Mouse (Mus musculus): Measurements from ENCODE around the gene Upk1b.
A peak's percentile ranks its signal among the peaks of the same experiment; 100 is the strongest.
"Not testable (repeated sequence)": the region's sequence is repeated elsewhere in the genome, so short reads cannot be mapped to it uniquely, and the experiment has no call there.

Gene Upk1b

DNA sequence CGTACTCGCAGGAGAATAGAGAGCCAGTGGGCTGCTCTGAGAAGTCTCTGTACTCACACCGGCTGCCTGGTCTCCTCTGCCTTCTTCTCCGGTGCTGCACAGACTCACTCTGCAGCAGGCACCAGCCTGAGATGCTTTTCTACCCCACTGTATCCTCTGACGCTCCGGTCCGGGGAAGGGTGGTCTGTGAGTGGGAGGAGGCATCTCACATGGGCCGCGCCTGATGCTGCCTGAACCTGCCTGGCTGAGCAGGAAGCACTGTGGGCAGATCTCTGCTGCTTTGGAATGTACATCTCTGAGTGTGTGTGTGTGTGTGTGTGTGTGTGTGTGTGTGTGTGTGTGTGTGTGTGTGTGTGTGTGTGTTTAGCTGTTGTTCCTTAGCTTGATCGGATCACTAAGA is at the start of gene Upk1b:
TSS of gene Upk1b (minus strand) at position 238 of the 400 bp plus-strand sequence.
- peak; percentile 87 for DNase-seq

DNA sequence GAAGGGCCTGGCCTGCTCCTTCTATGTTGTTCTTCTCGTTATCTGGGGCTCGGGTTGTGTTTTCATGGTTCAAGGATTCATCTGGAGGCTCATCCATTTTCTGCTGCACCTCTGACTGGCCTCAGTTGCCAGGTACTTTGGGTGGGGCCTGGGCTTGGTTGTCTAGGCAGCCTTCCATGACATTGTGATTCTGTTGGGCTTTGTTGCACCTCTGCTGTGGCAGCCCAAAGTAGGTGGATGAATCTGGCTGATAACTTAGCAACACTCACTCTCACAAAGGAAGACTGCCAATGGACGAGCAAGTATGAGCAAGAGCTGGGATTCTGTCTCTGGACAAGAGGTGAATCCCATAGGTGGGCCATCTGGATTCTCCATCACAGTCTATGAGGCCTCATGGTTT is 28.5 kb upstream of the Upk1b start, which contains the start of gene 4930435E12Rik:
TSS of gene 4930435E12Rik (minus strand) at position 101 of the 400 bp plus-strand sequence.
- no peak for DNase-seq

DNA sequence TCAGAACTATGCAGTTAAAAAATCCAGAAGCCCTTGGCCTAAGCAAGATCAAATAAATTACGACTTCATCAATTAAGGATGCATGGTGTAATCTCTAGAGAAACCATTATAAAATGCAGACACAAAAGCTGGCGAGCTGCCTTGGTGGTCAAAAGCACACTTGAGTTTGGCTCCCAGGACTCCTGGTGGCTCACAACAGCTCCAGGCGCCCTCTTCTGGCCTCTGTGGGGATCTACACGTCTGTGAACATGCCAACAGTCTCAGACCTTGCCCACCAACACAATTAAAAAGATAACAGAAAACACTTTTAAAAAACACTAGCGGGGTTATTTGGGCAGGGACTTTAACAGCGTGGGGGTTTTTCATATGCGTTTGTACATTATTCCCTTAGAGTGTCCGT is 12.4 kb upstream of the Upk1b start:
- peak; percentile 95 for DNase-seq

DNA sequence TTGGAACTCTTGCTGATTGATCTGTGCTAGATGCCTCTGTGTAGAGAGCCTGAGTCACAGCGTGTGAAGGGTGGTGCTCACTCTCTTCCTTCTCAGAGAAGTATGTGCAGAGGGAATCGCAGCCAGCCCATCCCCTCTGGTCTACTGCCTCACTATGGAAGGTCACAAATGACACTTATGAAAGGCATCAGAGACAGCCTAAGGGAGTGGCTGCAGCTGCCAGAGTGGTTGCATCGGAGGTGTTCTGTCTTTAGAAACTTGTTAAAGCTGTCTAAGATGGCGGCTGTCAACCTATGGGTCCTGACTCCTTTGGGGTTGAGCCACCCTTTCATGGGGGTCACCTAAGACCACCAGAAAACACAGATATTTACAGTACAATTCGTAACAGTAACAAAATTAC is 10.1 kb upstream of the Upk1b start:
- no peak for DNase-seq

GRCm38 (mm10) chr16:38807796-38808195 is 7.7 kb upstream of the Upk1b start:
- not testable (repeated sequence) for DNase-seq

- DNase-seq, result peak; percentile 41
Observed at GRCm38 (mm10) chr16:38798957-38799450, 1.1 kb downstream of the Upk1b start.

GRCm38 (mm10) chr16:38793120-38793519 is 7.0 kb downstream of the Upk1b start:
- peak; percentile 85 for DNase-seq

- peak; percentile 9 for DNase-seq
Observed at GRCm38 (mm10) chr16:38789966-38790365, 10.2 kb downstream of the Upk1b start.

GRCm38 (mm10) chr16:38789016-38789415 is 11.1 kb downstream of the Upk1b start:
- peak; percentile 13 for DNase-seq

DNA sequence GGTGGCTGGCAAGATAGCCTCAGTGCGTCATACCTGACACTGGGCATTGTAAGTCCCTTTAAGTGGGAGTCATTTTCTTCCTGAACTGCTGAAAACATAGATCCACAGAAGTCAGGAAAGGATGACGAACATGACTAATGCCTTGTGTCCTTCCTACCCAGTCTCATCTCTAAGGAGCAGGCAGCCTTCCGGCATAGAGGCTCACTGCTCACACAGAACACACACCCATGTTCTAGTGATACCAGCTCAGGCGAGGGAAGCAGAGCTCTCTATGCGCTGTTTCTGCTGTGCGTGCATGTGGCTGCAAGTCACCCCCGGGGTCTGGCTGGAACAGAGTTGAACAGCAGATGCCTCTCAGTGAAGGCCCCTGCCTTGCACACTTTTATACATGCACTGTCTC is 14.8 kb downstream of the Upk1b start:
- DNase-seq, result peak; percentile 81

- DNase-seq, result peak; percentile 71
Observed at GRCm38 (mm10) chr16:38782524-38783067, 17.5 kb downstream of the Upk1b start.

DNA sequence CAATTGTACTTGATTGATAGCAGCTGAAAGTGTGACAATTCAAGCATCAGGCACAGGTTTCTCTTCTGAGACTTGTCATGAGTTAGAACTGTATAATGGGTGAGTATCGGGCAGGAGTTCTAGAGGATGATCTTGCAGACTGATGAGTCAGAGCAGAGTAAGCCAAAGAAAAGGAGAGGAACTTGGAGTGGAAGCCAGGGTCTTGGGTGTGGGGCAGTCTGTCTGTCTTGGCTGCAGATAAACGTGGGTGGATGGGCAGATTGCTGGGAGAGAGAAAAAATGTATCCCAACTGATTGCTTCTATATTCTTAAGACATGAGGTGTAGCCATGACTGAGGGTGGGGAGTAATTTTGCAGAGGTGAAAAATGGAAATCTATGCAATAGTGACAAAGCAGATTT is 18.2 kb downstream of the Upk1b start:
- DNase-seq, result peak; percentile 64

- no peak for DNase-seq
Observed at GRCm38 (mm10) chr16:38780960-38781572, 19.1 kb downstream of the Upk1b start.

- DNase-seq, result no peak
Observed at GRCm38 (mm10) chr16:38776342-38776741, 23.8 kb downstream of the Upk1b start.

- DNase-seq, result no peak
Observed at GRCm38 (mm10) chr16:38774964-38775746, 25.0 kb downstream of the Upk1b start.

DNA sequence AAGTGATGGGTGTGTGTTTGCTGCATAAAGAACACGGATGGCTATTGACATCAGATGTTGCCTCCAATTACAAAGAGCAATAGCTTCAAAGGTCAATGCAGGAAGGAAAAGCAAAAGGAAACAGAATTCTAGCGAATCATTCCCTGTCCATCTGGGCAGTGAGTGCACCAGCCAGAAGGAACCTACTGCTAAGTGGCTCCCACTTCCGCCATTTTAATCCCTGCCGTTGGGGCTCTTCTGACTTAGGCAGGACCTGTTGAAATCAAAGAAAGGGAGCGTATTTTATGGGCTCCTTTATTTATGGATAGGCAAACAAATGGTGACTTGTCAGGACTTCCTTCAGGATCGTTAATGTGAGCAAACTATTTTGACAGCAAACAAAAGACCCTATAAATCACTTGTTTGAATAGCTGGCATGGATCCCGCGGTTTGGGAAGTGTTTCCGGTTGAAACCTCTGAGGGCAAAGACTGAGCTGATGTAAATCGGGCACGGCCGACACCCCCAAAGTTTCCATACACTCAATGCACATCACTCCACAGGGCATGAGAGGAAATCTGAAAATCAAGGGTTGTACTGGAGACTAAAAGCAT is 27.1 kb downstream of the Upk1b start:
- no peak for DNase-seq

DNA sequence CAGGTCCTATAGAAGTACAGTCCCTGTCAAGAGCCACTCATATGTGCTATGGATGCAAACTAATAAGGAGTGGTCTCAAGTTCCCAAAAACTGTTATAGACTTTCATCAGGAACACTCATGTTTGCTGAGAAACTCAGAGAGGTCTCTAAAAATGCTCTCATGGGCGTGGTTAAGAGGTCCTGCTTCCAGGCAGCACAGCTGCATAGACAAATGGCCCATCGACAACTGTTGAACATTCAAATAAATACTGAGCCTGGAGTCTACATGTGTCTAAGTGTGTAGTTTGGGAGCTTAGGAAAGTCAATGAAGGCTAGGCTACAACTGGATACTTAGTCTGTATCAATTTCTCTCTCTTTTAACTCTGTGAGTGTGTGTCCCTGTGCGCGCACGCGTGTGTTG is 29.0 kb downstream of the Upk1b start:
- no peak for DNase-seq

DNA sequence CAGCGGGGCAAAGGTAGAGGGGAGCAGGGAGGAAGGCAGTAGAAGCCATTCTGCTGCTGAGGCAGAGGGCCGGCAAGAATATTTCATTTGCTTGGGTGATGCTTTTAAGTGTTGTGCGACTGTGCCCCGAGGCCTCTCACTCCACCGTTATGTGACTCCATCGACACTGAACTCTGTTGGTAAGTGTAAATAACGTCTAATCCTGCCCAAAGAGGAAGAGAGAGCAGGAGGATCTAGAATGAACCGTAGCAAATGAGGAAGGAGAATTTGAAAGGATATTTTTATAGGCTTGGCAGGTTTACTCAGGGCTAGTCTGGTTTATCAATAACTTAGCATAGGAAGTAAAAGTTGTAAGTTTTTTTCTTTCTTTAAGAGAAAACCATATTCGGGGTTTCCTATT is 30.6 kb downstream of the Upk1b start:
- no peak for DNase-seq

DNA sequence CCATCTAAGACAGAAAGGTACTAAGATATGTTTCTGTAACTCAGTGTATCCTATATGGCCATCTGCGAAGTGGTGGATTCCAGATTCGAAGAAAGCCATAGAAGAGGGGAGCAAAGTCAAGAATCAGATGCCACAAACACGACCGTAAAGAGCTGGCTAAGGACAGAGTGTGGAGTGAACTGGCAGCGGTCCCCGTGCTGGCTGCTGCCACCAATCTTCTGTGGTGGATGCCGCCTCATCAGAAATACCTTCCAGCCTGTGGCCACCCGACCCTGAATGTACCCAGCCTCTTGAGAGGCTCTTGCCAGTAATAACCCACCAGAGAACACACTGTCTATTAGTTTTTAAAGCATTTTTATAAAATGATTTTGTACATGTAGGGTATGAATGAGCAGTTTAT is 31.7 kb downstream of the Upk1b start:
- no peak for DNase-seq

GRCm38 (mm10) chr16:38767761-38768160 is 32.4 kb downstream of the Upk1b start:
- no peak for DNase-seq

DNA sequence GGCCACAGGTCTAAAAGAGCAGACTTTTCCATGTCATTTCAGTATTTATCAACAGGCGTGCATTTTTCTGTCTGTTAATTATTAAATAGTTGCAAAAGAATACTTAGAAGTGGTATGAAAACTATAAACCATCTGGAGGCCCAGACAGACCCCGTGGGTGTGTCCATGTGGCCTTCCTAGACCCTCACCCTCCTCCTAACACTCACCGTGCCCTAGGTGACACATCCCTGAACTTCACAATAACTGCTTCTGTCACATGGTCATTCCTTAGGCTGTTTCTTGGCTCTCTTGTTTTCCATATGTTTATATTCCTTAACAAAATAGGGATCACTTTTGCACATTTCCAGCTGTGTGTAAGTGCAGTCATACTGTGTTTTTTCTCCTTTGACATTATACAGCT is 33.5 kb downstream of the Upk1b start:
- no peak for DNase-seq

DNA sequence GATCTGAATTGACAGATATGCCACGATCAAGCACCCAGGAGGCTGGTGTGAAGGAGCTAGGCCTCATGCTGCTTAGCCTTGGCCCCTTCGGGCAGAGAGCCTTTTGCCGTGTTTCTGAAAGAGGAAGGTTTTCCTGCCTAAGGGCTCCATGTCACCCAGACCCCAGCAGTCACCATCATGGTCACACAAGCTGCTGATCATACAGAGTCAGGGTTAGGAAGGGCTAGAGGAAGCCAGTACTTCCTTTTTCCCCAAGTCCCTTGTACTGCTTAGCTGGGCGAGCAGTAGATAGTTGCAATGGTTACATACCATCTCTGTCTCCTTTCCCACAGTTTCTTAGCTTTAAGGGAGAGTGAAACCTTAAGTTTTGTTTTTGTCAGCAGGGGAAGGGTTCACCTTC is 36.6 kb downstream of the Upk1b start:
- peak; percentile 94 for DNase-seq

DNA sequence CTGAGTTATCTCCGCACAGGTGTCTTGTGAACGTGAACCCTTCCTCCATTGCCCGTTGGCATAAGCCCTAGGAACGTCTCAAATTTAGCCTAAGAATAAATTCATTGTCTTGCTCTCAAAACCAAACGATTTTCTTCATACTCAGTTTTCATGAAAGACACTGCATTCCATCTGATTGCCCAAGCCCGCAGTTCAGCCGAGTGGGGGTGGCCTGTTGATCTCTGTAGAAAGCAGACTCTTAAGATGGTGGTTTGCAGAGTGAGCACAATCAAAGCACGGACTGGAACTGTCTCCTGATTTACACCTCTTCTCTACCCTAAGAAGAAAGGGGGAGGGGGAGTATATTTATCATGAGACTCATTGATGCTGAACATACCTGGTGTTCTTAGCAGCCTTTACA is 37.7 kb downstream of the Upk1b start:
- DNase-seq, result no peak

- DNase-seq, result peak; percentile 92
Observed at GRCm38 (mm10) chr16:38761972-38762371, 38.2 kb downstream of the Upk1b start.

All from heart, adult 11 months (tissue).